Mouse (Mus musculus): ENCODE data around the gene Ubash3a.

The Ubash3a gene

DNA sequence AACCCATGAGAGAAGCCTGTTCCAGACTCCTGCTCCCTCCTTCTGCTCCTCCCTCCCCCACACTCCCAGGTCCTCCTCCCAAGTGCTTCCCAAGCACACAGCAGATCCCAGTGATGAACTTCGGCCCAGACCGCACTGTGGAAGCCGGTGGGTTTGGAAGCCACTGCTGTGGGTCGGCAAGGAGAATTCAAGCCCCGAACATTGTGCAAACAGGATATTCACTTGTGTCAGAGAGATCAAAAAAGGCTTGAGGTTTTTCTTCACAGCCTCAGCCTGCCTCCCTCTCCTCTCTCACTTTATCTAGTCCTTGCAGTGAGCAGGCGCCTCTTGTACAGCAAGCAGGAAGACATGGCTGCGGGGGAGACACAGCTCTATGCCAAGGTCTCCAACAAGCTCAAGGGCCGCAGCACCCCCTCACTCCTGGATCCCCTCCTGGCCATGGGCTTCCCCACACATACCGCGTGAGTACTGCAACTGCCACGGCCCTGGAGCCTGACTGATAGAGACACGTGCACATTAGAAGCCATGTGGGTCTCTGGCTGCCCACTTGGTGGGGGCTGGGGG is at the start of gene Ubash3a:
Ubash3a (plus strand) TSS at position 103 of the 564 bp plus-strand sequence.
- DNase-seq: no peak

DNA sequence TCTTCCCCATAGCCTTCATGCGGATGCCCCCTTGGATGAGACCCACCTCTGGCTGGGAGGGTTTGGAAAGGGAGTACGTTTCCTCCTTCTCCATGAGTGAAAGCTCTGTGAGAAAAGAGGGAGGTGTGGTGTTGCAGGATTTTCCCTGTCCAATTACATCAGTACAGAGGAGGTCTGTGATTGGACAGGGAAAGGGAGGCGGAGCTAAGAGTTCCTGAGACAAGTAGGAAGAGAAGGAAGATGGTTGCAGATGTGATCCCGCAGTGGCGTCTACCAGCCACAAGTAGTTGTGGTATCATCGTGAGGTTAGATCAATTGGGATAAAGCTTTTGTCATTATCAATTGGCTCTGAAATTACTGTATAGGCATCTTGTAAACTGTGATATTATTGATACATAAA is 49.8 kb upstream of the Ubash3a start:
- DNase-seq: no peak

GRCm38 (mm10) chr17:31160291-31160690 is 47.4 kb upstream of the Ubash3a start:
- DNase-seq: no peak

GRCm38 (mm10) chr17:31162607-31163006 is 45.1 kb upstream of the Ubash3a start:
- no peak for DNase-seq

DNA sequence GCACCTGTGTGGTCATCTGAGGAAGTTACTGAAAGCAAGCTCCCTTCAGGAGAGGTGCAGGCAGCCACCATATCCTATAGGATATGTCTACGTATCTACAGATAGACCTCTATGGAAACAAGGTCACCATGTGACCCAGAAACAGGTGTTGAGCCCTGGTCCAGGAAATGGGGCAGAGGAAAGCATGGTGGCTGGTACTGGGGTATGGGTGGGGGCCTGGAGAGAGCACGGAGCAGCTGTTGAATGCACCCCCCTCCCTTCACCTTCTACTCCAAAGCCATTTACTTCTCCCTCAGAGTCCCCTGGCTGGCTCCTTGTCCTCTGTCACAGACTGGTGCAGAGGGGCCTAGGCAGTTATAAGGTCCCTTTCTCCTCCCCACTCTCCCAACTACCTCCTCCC is 43.9 kb upstream of the Ubash3a start:
- DNase-seq: no peak

- DNase-seq: no peak
These were observed 42.5 kb upstream of the Ubash3a start, which contains the start of gene Tff1 for GRCm38 (mm10) chr17:31165127-31165526. Gene Tff1, minus strand, starts transcription at chr17:31165277.

DNA sequence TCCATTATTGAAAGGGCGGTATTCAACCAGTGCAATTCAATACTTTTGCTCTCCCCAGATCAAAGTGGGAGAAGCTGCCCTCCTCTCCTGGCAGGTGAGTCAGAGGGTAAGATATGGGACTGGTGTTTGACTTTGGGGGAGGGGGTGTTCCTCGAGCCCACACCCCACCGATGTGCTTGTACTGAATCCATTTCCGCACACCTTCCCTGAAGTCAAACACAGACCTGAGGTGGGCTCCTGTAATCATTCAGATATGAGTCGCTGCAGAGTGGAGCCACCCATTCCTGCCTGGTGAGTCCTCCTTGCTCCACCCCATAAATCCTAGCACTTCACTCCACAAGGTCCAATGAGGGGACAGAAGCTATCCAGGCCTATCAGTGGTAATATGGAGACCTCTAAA is 37.9 kb upstream of the Ubash3a start:
- DNase-seq: no peak

DNA sequence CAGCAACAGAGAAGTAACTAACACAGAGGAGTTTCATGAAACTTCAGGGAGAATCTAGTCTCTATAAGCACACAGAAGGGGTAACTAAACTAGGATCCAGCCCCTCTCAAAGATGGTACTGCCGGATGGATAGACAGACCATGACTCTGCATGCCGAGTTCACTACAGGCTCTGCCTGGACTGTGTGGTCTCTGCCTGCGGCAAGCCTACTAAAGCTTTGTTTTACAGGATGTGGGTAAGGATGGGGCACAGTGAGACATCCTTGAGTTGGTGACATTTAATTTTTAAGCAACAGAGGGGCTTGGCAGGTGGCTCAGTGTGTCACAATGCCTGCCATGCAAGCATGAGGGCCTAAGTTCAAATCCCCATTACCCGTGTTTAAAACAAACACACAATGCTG is 31.4 kb upstream of the Ubash3a start:
- no peak for DNase-seq

- DNase-seq: no peak
These were observed 26.2 kb upstream of the Ubash3a start for GRCm38 (mm10) chr17:31181490-31181889.

DNA sequence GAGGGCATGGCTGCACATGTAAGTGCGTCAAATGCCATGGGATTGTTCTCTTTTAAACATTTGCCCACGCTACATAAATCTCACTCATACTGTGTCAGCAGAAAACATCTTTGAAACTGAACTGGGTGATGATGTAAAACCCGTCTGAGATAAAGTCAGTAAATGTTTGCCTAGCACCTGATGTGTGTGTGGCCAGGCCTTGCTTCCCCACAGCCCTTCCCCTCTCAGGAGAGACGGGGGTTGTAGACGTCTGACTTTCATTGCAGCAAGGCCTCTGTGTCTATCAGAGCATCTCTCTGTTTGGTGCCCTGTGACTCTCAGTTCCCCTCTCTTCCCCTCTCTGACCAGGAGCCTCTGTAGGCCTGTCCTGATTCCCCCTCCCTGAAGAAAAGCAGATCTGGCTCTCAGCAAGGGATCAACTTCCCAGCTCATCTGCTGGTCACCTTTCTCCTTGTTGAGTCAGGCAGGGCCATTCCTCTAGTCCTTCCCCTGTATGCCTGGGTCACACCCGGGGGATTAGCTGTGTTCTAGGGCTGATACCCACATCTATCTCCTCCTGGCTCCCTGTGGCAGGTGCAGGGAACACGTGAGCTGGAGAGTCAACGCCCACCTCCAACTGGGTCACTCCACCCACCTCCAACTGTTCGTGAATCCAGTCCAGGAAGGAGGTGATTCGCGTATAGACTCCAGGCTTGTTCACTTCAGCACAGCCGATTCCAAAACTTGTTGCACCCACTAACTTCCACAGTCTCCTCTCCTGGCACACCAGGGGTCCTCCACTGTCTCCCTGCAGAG is 24.3 kb upstream of the Ubash3a start:
- peak; percentile 59 for DNase-seq

DNA sequence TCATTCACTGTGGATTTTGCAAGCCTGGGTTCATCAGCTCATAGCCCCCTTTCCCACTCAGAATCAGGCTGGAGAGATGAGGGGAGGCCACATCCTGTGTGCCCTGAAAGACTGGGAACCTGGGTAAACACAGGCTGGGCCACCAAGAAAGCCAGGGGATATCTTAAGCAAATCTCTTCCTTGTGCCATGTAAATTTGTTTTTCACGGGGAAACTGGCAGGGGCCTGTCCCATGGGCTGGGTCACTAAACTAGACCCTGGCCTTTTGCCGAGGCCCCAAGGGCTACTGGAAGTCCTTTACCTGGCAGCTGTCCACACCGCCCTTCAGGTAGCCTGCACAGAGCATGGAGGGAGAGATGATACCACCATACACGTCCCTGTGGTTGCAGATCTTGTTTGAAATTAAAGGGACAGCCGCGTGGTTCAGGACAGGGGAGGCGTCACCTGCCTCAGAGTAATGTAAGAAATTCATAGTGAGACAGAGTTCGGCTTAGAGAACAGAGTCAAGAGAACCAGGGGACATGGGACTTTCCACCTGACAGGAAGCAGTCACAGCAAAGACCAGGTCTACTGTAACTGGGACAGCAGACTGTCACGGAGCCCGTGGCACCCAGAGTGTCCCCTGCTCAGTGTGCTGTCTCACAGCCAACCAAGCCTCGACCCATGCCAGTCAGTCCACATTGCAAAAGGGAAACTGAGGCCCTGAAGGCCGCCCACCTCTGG is 23.2 kb upstream of the Ubash3a start:
- no peak for DNase-seq

GRCm38 (mm10) chr17:31187370-31187769 is 20.3 kb upstream of the Ubash3a start:
- DNase-seq: peak; percentile 60

- DNase-seq: no peak
These were observed 15.8 kb upstream of the Ubash3a start for GRCm38 (mm10) chr17:31191825-31192224.

- no peak for DNase-seq
These were observed 15.0 kb upstream of the Ubash3a start for GRCm38 (mm10) chr17:31192663-31193062.

DNA sequence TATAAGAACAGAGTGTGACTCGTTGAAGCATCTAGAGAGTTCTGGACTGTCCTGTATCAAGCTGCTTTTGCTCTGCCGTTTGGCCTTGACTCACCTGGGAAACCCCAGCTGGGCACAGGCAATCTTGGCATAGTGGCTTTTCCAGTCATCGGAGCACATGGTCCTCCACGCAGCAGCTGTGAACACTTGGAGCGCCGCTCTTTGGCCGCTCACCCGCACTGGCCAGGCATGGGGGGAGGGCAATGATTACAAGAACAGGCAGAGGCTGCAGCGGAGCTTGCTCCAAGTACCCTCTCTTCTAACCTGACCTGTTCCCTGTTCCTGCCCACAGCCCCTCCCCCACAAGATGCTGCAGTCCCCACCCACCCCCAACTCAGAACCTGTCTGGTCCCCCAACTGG is 14.3 kb upstream of the Ubash3a start:
- DNase-seq: no peak

GRCm38 (mm10) chr17:31195207-31195606 is 12.5 kb upstream of the Ubash3a start:
- no peak for DNase-seq

DNA sequence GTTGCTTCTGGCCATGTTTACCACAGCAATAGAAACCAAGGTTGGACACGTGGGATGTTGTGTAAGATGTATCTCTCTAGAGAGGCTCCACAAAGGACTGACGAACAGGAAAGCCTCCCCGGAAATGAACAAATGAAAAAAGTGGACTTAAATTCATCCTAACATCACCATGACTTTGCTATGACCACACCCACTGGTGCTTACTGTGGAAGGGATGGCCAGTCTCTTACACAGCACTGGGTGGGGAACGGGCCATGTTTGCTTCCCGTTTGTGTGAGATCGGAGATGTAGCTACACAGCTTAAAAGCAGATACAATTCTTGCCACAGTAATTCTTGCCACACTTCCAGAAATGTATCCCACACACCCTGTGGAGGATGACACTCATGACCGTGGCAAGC is 11.4 kb upstream of the Ubash3a start:
- no peak for DNase-seq

DNA sequence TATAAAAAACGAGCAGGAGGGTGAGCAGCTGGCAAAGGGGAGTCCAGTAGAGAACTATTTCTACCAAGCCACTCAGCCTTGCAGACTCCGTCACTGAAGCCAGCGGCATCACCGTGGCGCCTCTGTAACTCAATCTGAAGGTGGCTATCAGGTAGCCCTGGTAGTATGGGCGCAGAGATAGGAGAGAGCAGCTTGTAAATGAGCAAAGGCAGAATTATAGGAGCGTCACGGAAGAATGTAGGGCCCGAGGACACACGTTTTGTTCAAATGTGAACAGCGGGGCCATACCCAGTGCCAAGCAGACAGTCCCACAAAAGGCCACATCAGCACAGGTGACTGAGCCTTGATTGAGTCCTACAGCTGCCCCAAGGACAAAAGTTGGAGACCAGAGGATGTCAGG is 8.8 kb upstream of the Ubash3a start, which contains the start of gene Tmprss3:
Tmprss3 (minus strand) TSS at position 101 of the 400 bp plus-strand sequence.
- DNase-seq: no peak

GRCm38 (mm10) chr17:31208654-31209053 is 981 bp downstream of the Ubash3a start:
- DNase-seq: no peak

DNA sequence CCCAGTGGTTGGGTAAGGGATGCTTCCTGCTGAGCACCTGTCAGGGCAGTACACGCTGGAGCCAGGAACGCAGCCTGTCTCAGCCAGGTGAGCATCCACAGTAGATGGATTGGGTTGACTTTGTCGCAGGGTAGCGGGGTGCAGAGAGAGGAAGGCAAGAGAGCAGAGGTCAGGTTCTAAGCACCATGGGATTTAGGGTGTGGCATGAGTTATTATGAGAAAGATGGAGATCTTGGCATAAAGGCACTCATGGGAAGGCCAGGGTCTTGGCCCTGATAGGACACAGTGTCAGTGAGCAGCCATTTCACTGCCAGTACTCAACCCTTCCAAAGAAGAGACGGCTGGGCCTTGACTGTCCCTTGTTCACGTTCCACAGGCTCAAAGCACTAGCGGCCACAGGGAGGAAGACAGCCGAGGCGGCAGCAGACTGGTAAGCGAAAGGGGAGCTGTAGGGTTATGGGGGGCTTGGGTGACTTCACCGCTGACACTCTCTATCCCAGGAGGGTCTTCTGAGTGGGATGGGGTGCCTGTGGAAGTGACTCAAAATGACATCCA is 1.8 kb downstream of the Ubash3a start:
- no peak for DNase-seq

DNA sequence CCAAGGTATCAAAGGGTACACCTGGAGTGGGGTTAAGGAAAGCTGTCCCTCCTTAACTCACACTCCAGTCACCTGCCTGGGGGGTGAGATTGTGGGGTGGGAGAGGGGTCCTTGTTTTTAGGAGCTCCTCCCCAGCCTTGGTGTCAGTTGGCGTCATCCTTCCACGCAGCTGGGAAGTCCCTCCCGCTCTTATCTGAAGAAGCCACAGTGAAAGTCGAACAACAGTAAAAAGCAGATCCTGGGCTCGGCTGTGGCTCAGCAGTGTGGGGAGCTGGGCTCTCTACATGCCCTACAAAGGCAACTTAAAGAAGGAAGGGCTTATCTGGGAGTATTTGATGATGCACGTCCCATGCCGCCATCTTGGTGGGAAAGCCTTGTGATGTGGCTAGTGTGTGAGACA is 2.6 kb downstream of the Ubash3a start:
- no peak for DNase-seq

DNA sequence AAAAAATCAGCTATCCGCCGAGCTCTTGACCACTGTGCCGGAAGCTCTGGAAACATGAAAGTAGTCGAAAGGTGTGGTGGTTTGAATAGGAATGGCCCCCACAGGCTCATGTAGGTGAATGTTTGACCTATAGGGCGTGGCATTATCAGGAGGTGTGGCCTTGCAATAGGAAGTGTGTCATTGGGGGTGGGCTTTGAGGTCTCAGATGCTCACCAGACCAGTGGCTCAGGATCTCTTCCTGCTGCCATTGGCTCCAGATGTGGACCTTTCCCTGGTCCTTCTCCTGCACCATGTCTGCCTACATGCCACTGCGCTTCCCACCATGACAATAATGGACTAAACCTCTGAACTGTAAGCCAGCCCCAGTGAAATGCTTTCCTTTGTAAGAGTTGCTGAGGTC is 4.2 kb downstream of the Ubash3a start:
- DNase-seq: no peak

Data from layer of hippocampus, adult 9-11 months (tissue).